Mouse (Mus musculus) lung, embryonic 14.5 days (tissue): ENCODE measurements around the gene Gigyf1. TPM values are rescaled to one million over a fixed set of nuclear protein-coding genes. Genes with fewer than 3 reads are reported as not detected.

Experiments used
- ATAC-seq: fragments of 200-750 bp; cut with Nextera tagmentation; 2 replicates; pipeline ENCODE4 v1.8.0; 2017; ENCODE audit warnings: mild to moderate bottlenecking, moderate TSS enrichment, moderate library complexity; ENCODE audit not compliant: insufficient read depth
- DNase-seq: peaks from one replicate; pipeline ENCODE4 v3.0.0-alpha.2; 2015
- H3K27ac ChIP-seq: fragments of 300-500 bp; sonication (generic); 2 replicates; pipeline ENCODE4 v1.5.1; 2014; ENCODE audit warnings: low read depth, mild to moderate bottlenecking, moderate library complexity
- H3K27me3 ChIP-seq: fragments of 300-500 bp; sonication (generic); 2 replicates; pipeline ENCODE4 v1.6.1; 2014; ENCODE audit warnings: low read length, control low read depth; ENCODE audit not compliant: insufficient read depth
- H3K36me3 ChIP-seq: fragments of 300-500 bp; sonication (generic); 2 replicates; pipeline ENCODE4 v1.6.1; 2014; ENCODE audit warnings: control low read depth; ENCODE audit not compliant: insufficient read depth
- H3K4me1 ChIP-seq: fragments of 300-500 bp; sonication (generic); 2 replicates; pipeline ENCODE4 v1.6.1; 2014; ENCODE audit warnings: antibody characterized with exemption, control low read depth; ENCODE audit not compliant: insufficient read depth
- H3K4me2 ChIP-seq: fragments of 300-500 bp; sonication (generic); 2 replicates; pipeline ENCODE4 v1.6.1; 2014; ENCODE audit warnings: mild to moderate bottlenecking
- H3K4me3 ChIP-seq: fragments of 300-500 bp; sonication (generic); 2 replicates; pipeline ENCODE4 v1.5.1; 2014; ENCODE audit warnings: low read depth, low read length
- H3K9ac ChIP-seq: fragments of 300-500 bp; sonication (generic); 2 replicates; pipeline ENCODE4 v1.6.1; 2014
- H3K9me3 ChIP-seq: fragments of 300-500 bp; sonication (generic); 2 replicates; pipeline ENCODE4 v1.6.1; 2016; ENCODE audit warnings: low read depth, low read length, control low read depth
- CTCF ChIP-seq: IDR thresholded peaks from 2 replicates; pipeline ENCODE4 v1.5.1; 2016; ENCODE audit warnings: antibody characterized with exemption, low read depth
- WGBS: fragments of 180-500 bp; shearing (Covaris S2); extraction: QIAGEN DNeasy Blood & Tissue Kit; methylation state at CpG from one replicate; pipeline ENCODE4 v1.1.7; 2014; 5-methylcytosine and 5-hydroxymethylcytosine counted together
- polyA plus RNA-seq: library from polyadenylated mRNA; unstranded; fragments of >200 nt; fragmentation: Nextera tagmentation; extraction: Ambion mirVana; gene quantifications from 2 replicates; pipeline ENCODE4 v1.2.1, GENCODE M21; 2014

Gigyf1 gene
- polyA plus RNA-seq, 1 experiment from 2014 or later, result 11.1 TPM

- H3K4me1 ChIP-seq, result peaks cover 2% of the 10 kb centered on the region; the same call in 1 of the 2 replicates
- no peak overlapping the region for H3K4me2 ChIP-seq
- no peak for TF ChIP-seq CTCF
- DNase-seq (no peak), ATAC-seq (no peak)
- H3K9me3 ChIP-seq, result no peaks in the 10 kb centered on the region
- no peak overlapping the region for H3K27ac ChIP-seq
- WGBS, result 66% methylated on average over 16 of the region's 16 CpGs
- H3K36me3 ChIP-seq, result peaks cover 100% of the 10 kb centered on the region
- peak overlapping the region; percentile 22; the same call in 1 of the 2 replicates for H3K9ac ChIP-seq
- H3K27me3 ChIP-seq, result no peaks in the 10 kb centered on the region
- H3K4me3 ChIP-seq, result no peak overlapping the region
These were observed 7.2 kb downstream of the Gigyf1 start for GRCm38 (mm10) chr5:137525511-137525910.

- TF ChIP-seq CTCF, result peak; percentile 23; the same call in 1 of the 2 replicates
- Histone ChIP-seq H3K9me3 (no peaks in the 10 kb centered on the region), H3K9ac (no peak overlapping the region), H3K27ac (peak overlapping the region; percentile 33; the same call in 1 of the 2 replicates), H3K4me1 (peaks cover 3% of the 10 kb centered on the region; the same call in 1 of the 2 replicates), H3K4me3 (no peak overlapping the region), H3K36me3 (peaks cover 92% of the 10 kb centered on the region), H3K27me3 (no peaks in the 10 kb centered on the region), H3K4me2 (no peak overlapping the region)
- WGBS, result 48% methylated on average over 16 of the region's 16 CpGs
- DNase-seq (peak; percentile 63), ATAC-seq (no peak)
These were observed 8.0 kb downstream of the Gigyf1 start for GRCm38 (mm10) chr5:137526192-137526936.

- Histone ChIP-seq H3K36me3 (peaks cover 81% of the 10 kb centered on the region), H3K9ac (no peak overlapping the region), H3K4me3 (no peak overlapping the region), H3K27me3 (no peaks in the 10 kb centered on the region), H3K4me2 (no peak overlapping the region), H3K27ac (no peak overlapping the region), H3K9me3 (no peaks in the 10 kb centered on the region), H3K4me1 (peaks cover 3% of the 10 kb centered on the region; the same call in 1 of the 2 replicates)
- 47% methylated on average over 1 of the region's 1 CpGs for WGBS
- ATAC-seq, result no peak
- no peak for DNase-seq
- TF ChIP-seq CTCF, result no peak
These were observed 9.1 kb downstream of the Gigyf1 start for GRCm38 (mm10) chr5:137527413-137527812.

- no peaks in the 10 kb centered on the region for H3K9me3 ChIP-seq
- no peak overlapping the region for H3K9ac ChIP-seq
- ATAC-seq (no peak), DNase-seq (no peak)
- no peak overlapping the region for H3K4me2 ChIP-seq
- no peak overlapping the region; the same call in 1 of the 2 replicates for H3K4me3 ChIP-seq
- WGBS, result 73% methylated on average over 22 of the region's 22 CpGs
- H3K4me1 ChIP-seq, result peaks cover 3% of the 10 kb centered on the region; the same call in 1 of the 2 replicates
- H3K27ac ChIP-seq, result no peak overlapping the region
- H3K36me3 ChIP-seq, result peaks cover 71% of the 10 kb centered on the region
- H3K27me3 ChIP-seq, result no peaks in the 10 kb centered on the region
- no peak for TF ChIP-seq CTCF
These were observed 10.1 kb downstream of the Gigyf1 start for GRCm38 (mm10) chr5:137528247-137528968.

GRCm38 (mm10) chr5:137529221-137529995 lies 11.1 kb downstream of the Gigyf1 start:
- Histone ChIP-seq H3K9ac (peak overlapping the region; percentile 82; the same call in 1 of the 2 replicates), H3K9me3 (no peaks in the 10 kb centered on the region), H3K27ac (no peak overlapping the region), H3K27me3 (no peaks in the 10 kb centered on the region), H3K4me1 (peaks cover 5% of the 10 kb centered on the region; the same call in 1 of the 2 replicates), H3K4me3 (peak overlapping the region; percentile 83), H3K36me3 (peaks cover 61% of the 10 kb centered on the region), H3K4me2 (peak overlapping the region; percentile 96)
- TF ChIP-seq CTCF, result no peak
- DNase-seq, result no peak
- 73% methylated on average over 15 of the region's 15 CpGs for WGBS
- ATAC-seq, result no peak

GRCm38 (mm10) chr5:137530075-137530474 lies 11.7 kb downstream of the Gigyf1 start:
- TF ChIP-seq CTCF, result no peak
- H3K4me1 ChIP-seq, result peaks cover 5% of the 10 kb centered on the region; the same call in 1 of the 2 replicates
- no peak for DNase-seq
- WGBS, result 67% methylated on average over 8 of the region's 8 CpGs
- H3K9me3 ChIP-seq, result no peaks in the 10 kb centered on the region
- no peaks in the 10 kb centered on the region for H3K27me3 ChIP-seq
- peak overlapping the region; percentile 92 for H3K27ac ChIP-seq
- peak overlapping the region; percentile 82 for H3K9ac ChIP-seq
- peak overlapping the region; percentile 83 for H3K4me3 ChIP-seq
- peak overlapping the region; percentile 96 for H3K4me2 ChIP-seq
- no peak for ATAC-seq
- H3K36me3 ChIP-seq, result peaks cover 55% of the 10 kb centered on the region
